Mouse (Mus musculus) gastrocnemius, adult 2 months (tissue): ENCODE results near the gene Mrvi1. TPM values are rescaled to one million over a fixed set of nuclear protein-coding genes. Genes with fewer than 3 reads are reported as not detected.
A peak's percentile ranks its signal among the peaks of the same experiment; 100 is the strongest.

Experiments used
- DNase-seq: peaks from one replicate; pipeline ENCODE4 v3.0.0; 2022
- H3K27ac ChIP-seq: fragments of 200-600 bp; 2 replicates; pipeline ENCODE4 v1.8.1; 2022; ENCODE audit warnings: mild to moderate bottlenecking
- H3K4me3 ChIP-seq: fragments of 200-600 bp; 2 replicates; pipeline ENCODE4 v1.8.1; 2022; ENCODE audit warnings: mild to moderate bottlenecking, moderate library complexity
- CTCF ChIP-seq: fragments of 200-600 bp; IDR thresholded peaks from 2 replicates; pipeline ENCODE4 v1.8.1; 2022; ENCODE audit warnings: antibody characterized with exemption, mild to moderate bottlenecking, moderate library complexity
- intact Hi-C: fragments of 180-260 bp; cut with DNase I; formaldehyde crosslinking; loops from one replicate; pipeline ENCODE4 v1.15.1; 2025
- total RNA-seq, 2 experiments: library from RNA; stranded (reverse); gene quantifications; 2 replicates each; pipeline ENCODE4 v1.2.3; 2021

The Mrvi1 gene
- total RNA-seq, 2 experiments from 2014 or later = 4.1 to 4.7 TPM

- Histone ChIP-seq H3K27ac (peak overlapping the region; percentile 73), H3K4me3 (no peak overlapping the region)
- intact Hi-C loops = no loop called here
- no peak for TF ChIP-seq CTCF
- DNase-seq = no peak
Measured at GRCm38 (mm10) chr7:110822055-110822454, 160.2 kb downstream of the Mrvi1 start.

DNA sequence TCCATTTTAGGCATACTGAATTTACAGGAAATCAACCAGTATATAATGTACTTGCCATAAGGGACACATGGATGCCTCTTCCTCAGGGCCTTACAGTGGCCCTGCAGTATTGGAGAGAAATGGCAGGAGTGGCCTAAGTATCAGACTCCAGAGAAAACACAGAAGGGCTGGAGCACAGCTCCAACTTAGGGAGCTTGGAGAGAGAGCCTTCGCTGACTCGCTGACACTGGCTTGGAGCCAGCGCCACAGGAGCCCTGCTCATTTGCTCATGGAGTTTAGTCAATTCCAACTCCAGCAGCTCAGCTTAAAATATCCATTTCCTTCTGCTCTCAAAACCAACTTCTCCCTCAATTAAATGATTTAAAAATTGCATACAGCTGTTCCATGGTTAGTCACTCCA lies 160.6 kb downstream of the Mrvi1 start:
- intact Hi-C loops = no loop called here
- TF ChIP-seq CTCF = no peak
- Histone ChIP-seq H3K27ac (peak overlapping the region; percentile 73), H3K4me3 (0 out of 2 replicates have a peak overlapping the region, but pooled peaks have one; percentile 17)
- peak; percentile 81 for DNase-seq

DNA sequence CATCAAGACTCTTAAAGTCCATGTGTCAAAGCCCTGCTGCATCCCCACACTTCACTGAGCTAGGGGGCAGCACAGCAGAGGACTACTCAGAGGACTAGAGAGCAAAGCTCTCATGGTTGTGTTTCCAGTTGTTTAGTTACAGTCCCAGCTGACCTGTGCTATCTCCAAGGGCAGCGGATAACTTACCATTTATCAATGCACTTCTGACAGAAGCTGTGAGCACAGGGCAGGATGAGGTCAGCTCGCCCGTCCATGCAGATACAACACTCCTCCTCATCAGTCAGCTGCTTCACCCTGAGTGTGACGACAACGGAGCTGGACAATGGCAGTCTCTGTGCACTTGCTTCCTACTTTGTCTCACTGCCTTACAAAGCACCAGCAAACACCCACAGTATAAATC lies 161.2 kb downstream of the Mrvi1 start:
- H3K27ac ChIP-seq = peak overlapping the region; percentile 73
- intact Hi-C loops = no loop called here
- no peak for DNase-seq
- peak; percentile 28; the same call in 1 of the 2 replicates for TF ChIP-seq CTCF
- H3K4me3 ChIP-seq = no peak overlapping the region

DNA sequence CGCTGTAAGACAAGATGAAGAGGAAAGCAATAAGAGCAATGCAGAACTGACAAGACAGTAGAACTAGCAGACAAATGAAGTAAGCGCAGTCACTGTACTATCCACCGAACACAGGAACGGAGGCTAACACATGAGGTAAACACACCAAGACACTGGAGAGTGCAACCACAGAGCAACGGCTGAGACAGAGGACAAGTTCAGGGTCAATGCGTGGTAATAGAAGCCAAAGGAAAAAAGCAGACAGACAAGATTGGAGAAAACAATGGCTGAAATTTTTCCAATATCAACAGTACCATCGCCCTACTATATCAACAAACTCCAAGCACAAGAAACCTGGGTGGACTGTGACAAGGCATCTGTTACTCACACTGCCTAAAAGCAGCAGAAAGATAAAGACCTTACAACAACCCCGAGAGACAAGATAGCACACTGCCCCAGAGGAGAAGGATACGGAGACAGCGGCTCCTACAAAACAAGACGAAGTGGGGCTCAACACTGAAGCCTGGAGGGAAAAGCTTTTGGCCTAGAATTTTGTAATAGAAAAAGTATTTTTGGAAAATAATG lies 163.4 kb downstream of the Mrvi1 start:
- TF ChIP-seq CTCF = no peak
- H3K4me3 ChIP-seq = no peak overlapping the region
- H3K27ac ChIP-seq = peak overlapping the region; percentile 68
- intact Hi-C loops = no loop called here
- DNase-seq = no peak

Other genes starting within 250 kb of the Mrvi1 start
- 10 to 100 TPM in 1 of 2 experiments, 1 to 10 TPM in 1; 7.6 to 16.6 TPM for gene Ampd3, start 214.3 kb downstream of the Mrvi1 start, total RNA-seq
- 10 to 100 TPM; 20.1 to 21.4 TPM for gene Rnf141, start 138.0 kb downstream of the Mrvi1 start, total RNA-seq
- gene Lyve1, start 119.2 kb downstream of the Mrvi1 start, total RNA-seq = 1 to 10 TPM; 5.7 to 9.6 TPM
- 10 to 100 TPM; 16.1 to 16.4 TPM for gene Ctr9, start 46.5 kb upstream of the Mrvi1 start, total RNA-seq
- gene Eif4g2, start 100.6 kb upstream of the Mrvi1 start, total RNA-seq = 100 to 1,000 TPM; 692 to 802 TPM